Mouse (Mus musculus): ENCODE measurements around the gene Zfp423. TPM values are rescaled to one million over a fixed set of nuclear protein-coding genes. Genes with fewer than 3 reads are reported as not detected.

Zfp423 gene
- total and polyA plus RNA-seq, 3 experiments, result not detected

- no peak for DNase-seq (ENCODE audit: low read depth, low spot score)
- H3K27me3 ChIP-seq (ENCODE audit: control insufficient read depth in 1 of 2, insufficient read depth in 2 of 2, low read length in 2 of 2), result no peaks in the 10 kb centered on the region
Observed at GRCm38 (mm10) chr8:87717445-87717844, 241.9 kb downstream of the Zfp423 start.

GRCm38 (mm10) chr8:87716726-87717248 lies 242.6 kb downstream of the Zfp423 start:
- H3K27ac ChIP-seq (ENCODE audit: control insufficient read depth, low read depth, low read length), result no peak overlapping the region
- H3K36me3 ChIP-seq (ENCODE audit: control insufficient read depth in 1 of 2, insufficient read depth in 2 of 2, low read length in 2 of 2), result no peaks in the 10 kb centered on the region
- H3K9me3 ChIP-seq (replicated peaks; ENCODE audit: insufficient read depth, low read length), result no peaks in the 10 kb centered on the region
- DNase-seq (ENCODE audit: low read depth, low spot score), result no peak
- H3K27me3 ChIP-seq (ENCODE audit: control insufficient read depth in 1 of 2, insufficient read depth in 2 of 2, low read length in 2 of 2), result no peaks in the 10 kb centered on the region
- no peak overlapping the region for H3K4me3 ChIP-seq (ENCODE audit: control insufficient read depth in 1 of 2, insufficient read depth in 1 of 2, low read depth in 2 of 2, low read length in 2 of 2)
- H3K4me1 ChIP-seq (ENCODE audit: control insufficient read depth in 1 of 2, insufficient read depth in 2 of 2, low read length in 2 of 2), result no peaks in the 10 kb centered on the region
- TF ChIP-seq NELFE (IDR thresholded peaks at IDR 0.05; ENCODE audit: low read depth, low read length) (no peak), BHLHE40 (IDR thresholded peaks at IDR 0.05; ENCODE audit: borderline replicate concordance, low read depth, low read length) (no peak), CHD2 (IDR thresholded peaks at IDR 0.05; ENCODE audit: low read length) (no peak), TBP (IDR thresholded peaks at IDR 0.05; ENCODE audit: low read depth, low read length) (no peak), TAL1 (IDR thresholded peaks at IDR 0.05; ENCODE audit: low read length) (no peak), POLR2A (IDR thresholded peaks at IDR 0.05; ENCODE audit: control insufficient read depth in 1 of 2, insufficient read depth in 1 of 2, low read depth in 1 of 2, low read length in 2 of 2, poor library complexity in 1 of 2) (no peak), MAFK (IDR thresholded peaks at IDR 0.05; ENCODE audit: borderline replicate concordance, low read depth, low read length) (no peak), NRF1 (IDR thresholded peaks at IDR 0.05; ENCODE audit: insufficient read depth, low read depth, low read length, poor library complexity, severe bottlenecking) (no peak), SIN3A (IDR thresholded peaks at IDR 0.05; ENCODE audit: low read length) (no peak)
- H3K79me2 ChIP-seq (ENCODE audit: control insufficient read depth, insufficient read depth, low read length, poor library complexity), result no peaks in the 10 kb centered on the region
- no peak overlapping the region for H3K9ac ChIP-seq (ENCODE audit: control insufficient read depth, low read depth, low read length, poor library complexity, severe bottlenecking)

More at GRCm38 (mm10) chr8:87717445-87717844, 241.9 kb downstream of the Zfp423 start:
- Histone ChIP-seq H3K36me3 (ENCODE audit: control insufficient read depth in 1 of 2, insufficient read depth in 2 of 2, low read length in 2 of 2) (no peaks in the 10 kb centered on the region), H3K4me3 (ENCODE audit: control insufficient read depth in 1 of 2, insufficient read depth in 1 of 2, low read depth in 2 of 2, low read length in 2 of 2) (no peak overlapping the region), H3K9me3 (replicated peaks; ENCODE audit: insufficient read depth, low read length) (no peaks in the 10 kb centered on the region), H3K9ac (ENCODE audit: control insufficient read depth, low read depth, low read length, poor library complexity, severe bottlenecking) (no peak overlapping the region), H3K79me2 (ENCODE audit: control insufficient read depth, insufficient read depth, low read length, poor library complexity) (no peaks in the 10 kb centered on the region), H3K27ac (ENCODE audit: control insufficient read depth, low read depth, low read length) (no peak overlapping the region), H3K4me1 (ENCODE audit: control insufficient read depth in 1 of 2, insufficient read depth in 2 of 2, low read length in 2 of 2) (no peaks in the 10 kb centered on the region)
- TF ChIP-seq KAT2A (conservative IDR thresholded peaks at IDR 0.05; ENCODE audit: low read depth, low read length) (no peak), MYC (IDR thresholded peaks at IDR 0.05; ENCODE audit: low read depth, low read length) (no peak), HCFC1 (IDR thresholded peaks at IDR 0.05; ENCODE audit: low read depth, low read length) (no peak), MYB (IDR thresholded peaks at IDR 0.05; ENCODE audit: low read depth, low read length) (no peak), USF1 (IDR thresholded peaks at IDR 0.05; ENCODE audit: low read depth, low read length) (no peak), ZC3H11A (IDR thresholded peaks at IDR 0.05; ENCODE audit: low read depth, low read length) (no peak), ZKSCAN1 (IDR thresholded peaks at IDR 0.05; ENCODE audit: low read depth, low read length) (no peak), RAD21 (IDR thresholded peaks at IDR 0.05; ENCODE audit: low read depth, low read length) (no peak), MEF2A (IDR thresholded peaks at IDR 0.05; ENCODE audit: extremely low read depth, insufficient replicate concordance, low read depth, low read length, poor library complexity, severe bottlenecking) (no peak), TCF12 (IDR thresholded peaks at IDR 0.05; ENCODE audit: low read depth, low read length) (no peak), MXI1 (IDR thresholded peaks at IDR 0.05; ENCODE audit: low read depth, low read length) (no peak), ETS1 (IDR thresholded peaks at IDR 0.05; ENCODE audit: low read depth, low read length) (no peak), CTCF (IDR thresholded peaks at IDR 0.05 in 2 of 3, conservative IDR thresholded peaks at IDR 0.05 in 1 of 3; ENCODE audit: control insufficient read depth in 1 of 3, insufficient read depth in 1 of 3, low read depth in 2 of 3, low read length in 3 of 3, poor library complexity in 1 of 3, severe bottlenecking in 1 of 3) (no peak), POLR2A (IDR thresholded peaks at IDR 0.05; ENCODE audit: control insufficient read depth in 1 of 2, insufficient read depth in 1 of 2, low read depth in 1 of 2, low read length in 2 of 2, poor library complexity in 1 of 2) (no peak), NELFE (IDR thresholded peaks at IDR 0.05; ENCODE audit: low read depth, low read length) (no peak), BHLHE40 (IDR thresholded peaks at IDR 0.05; ENCODE audit: borderline replicate concordance, low read depth, low read length) (no peak)
